Mouse (Mus musculus): ENCODE results near the gene Fam117a. TPM values are rescaled to one million over a fixed set of nuclear protein-coding genes. Genes with fewer than 3 reads are reported as not detected.

Fam117a gene
- polyA plus RNA-seq, 1 experiment from 2014 or later = 2.2 TPM

DNA sequence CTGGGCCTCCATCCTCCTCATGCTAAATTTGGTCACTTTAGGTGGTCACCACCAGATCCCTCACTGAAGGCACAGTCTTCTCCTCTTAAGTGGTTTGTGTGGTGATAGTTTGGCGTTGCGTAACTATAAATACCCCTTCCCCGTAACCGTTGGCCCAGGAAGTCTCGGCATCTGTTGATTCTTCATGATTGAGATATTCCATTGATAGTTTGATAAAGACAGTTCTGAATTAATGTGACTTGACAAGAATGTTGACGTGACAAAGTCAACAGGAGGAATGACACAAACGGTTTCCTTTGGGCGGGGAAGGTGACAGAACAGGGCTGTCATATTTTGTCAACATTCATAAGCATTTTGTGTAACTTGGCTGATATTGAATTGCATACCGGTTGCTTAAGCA lies 16.4 kb downstream of the Fam117a start:
- no peak overlapping the region for H3K4me2 ChIP-seq (ENCODE audit: low read length)

DNA sequence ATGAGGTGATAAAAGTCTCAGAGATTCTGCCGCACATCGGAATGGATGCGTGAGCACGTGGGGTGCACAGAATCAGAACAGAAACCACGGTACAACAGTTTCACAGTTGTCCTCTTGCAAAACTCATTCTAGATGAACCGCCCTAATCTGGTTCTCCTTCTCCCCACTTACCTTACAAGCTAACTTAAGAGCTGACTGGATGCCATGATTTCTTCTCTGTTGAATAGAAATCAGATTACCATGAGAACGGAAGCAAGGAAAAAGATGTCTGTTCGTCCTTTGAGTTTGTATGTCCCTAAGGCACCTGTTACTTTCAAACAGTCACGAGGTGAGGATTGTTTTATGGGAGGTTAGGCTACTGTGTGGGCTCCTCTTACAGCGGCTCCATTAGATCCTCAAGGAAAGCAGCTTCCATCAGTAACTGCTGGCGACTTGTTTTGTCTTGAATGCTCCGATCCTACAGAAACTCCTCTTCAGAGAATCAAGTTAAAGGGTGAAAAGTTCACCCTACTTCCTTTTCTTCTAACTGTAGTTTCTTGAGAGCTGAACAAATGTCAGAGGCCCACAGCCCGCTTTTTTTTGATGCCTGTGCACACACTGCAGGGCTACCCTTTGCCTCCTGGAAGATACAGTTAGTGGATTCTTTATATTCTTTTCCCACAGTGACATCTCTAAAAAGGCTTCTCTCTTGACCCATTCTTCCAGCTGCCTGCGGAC lies 17.6 kb downstream of the Fam117a start:
- H3K9me3 ChIP-seq (replicated peaks; ENCODE audit: control insufficient read depth, low read length, poor library complexity, severe bottlenecking) = no peaks in the 10 kb centered on the region
- no peak for ATAC-seq

More for the DNA sequence above, 16.4 kb downstream of the Fam117a start:
- peaks cover 4% of the 10 kb centered on the region; the same call in 1 of the 2 replicates for H3K4me1 ChIP-seq (ENCODE audit: control insufficient read depth, insufficient read depth, low read length)
- H3K9ac ChIP-seq (ENCODE audit: low read depth, low read length) = no peak overlapping the region
- H3K4me3 ChIP-seq (ENCODE audit: low read depth, low read length) = no peak overlapping the region
- H3K36me3 ChIP-seq (ENCODE audit: control insufficient read depth, insufficient read depth, low read length) = no peaks in the 10 kb centered on the region
- 92% methylated on average over 9 of the region's 9 CpGs for WGBS
- no peak for ATAC-seq
- no peaks in the 10 kb centered on the region for H3K9me3 ChIP-seq (replicated peaks; ENCODE audit: control insufficient read depth, low read length, poor library complexity, severe bottlenecking)
- H3K27me3 ChIP-seq (ENCODE audit: control insufficient read depth, insufficient read depth, low read depth, low read length) = no peaks in the 10 kb centered on the region
- no peak overlapping the region for H3K27ac ChIP-seq (ENCODE audit: low read length)

GRCm38 (mm10) chr11:95354945-95355660 lies 18.3 kb downstream of the Fam117a start:
- no peak overlapping the region for H3K4me2 ChIP-seq (ENCODE audit: low read length)
- H3K27ac ChIP-seq (ENCODE audit: low read length) = no peak overlapping the region
- no peaks in the 10 kb centered on the region for H3K9me3 ChIP-seq (replicated peaks; ENCODE audit: control insufficient read depth, low read length, poor library complexity, severe bottlenecking)
- H3K27me3 ChIP-seq (ENCODE audit: control insufficient read depth, insufficient read depth, low read depth, low read length) = no peaks in the 10 kb centered on the region
- 89% methylated on average over 12 of the region's 12 CpGs for WGBS
- H3K4me3 ChIP-seq (ENCODE audit: low read depth, low read length) = no peak overlapping the region
- no peak overlapping the region for H3K9ac ChIP-seq (ENCODE audit: low read depth, low read length)
- ATAC-seq = no peak
- no peaks in the 10 kb centered on the region for H3K36me3 ChIP-seq (ENCODE audit: control insufficient read depth, insufficient read depth, low read length)
- H3K4me1 ChIP-seq (ENCODE audit: control insufficient read depth, insufficient read depth, low read length) = peaks cover 4% of the 10 kb centered on the region; the same call in 1 of the 2 replicates

More for the DNA sequence above, 17.6 kb downstream of the Fam117a start:
- WGBS = 93% methylated on average over 14 of the region's 14 CpGs
- Histone ChIP-seq H3K4me1 (ENCODE audit: control insufficient read depth, insufficient read depth, low read length) (peaks cover 4% of the 10 kb centered on the region; the same call in 1 of the 2 replicates), H3K9ac (ENCODE audit: low read depth, low read length) (no peak overlapping the region), H3K27me3 (ENCODE audit: control insufficient read depth, insufficient read depth, low read depth, low read length) (no peaks in the 10 kb centered on the region), H3K36me3 (ENCODE audit: control insufficient read depth, insufficient read depth, low read length) (no peaks in the 10 kb centered on the region), H3K27ac (ENCODE audit: low read length) (no peak overlapping the region), H3K4me3 (ENCODE audit: low read depth, low read length) (no peak overlapping the region), H3K4me2 (ENCODE audit: low read length) (no peak overlapping the region)

GRCm38 (mm10) chr11:95355661-95356011 lies 18.8 kb downstream of the Fam117a start:
- no peaks in the 10 kb centered on the region for H3K27me3 ChIP-seq (ENCODE audit: control insufficient read depth, insufficient read depth, low read depth, low read length)

GRCm38 (mm10) chr11:95356039-95356438 lies 19.2 kb downstream of the Fam117a start:
- Histone ChIP-seq H3K36me3 (ENCODE audit: control insufficient read depth, insufficient read depth, low read length) (no peaks in the 10 kb centered on the region), H3K9me3 (replicated peaks; ENCODE audit: control insufficient read depth, low read length, poor library complexity, severe bottlenecking) (no peaks in the 10 kb centered on the region), H3K4me1 (ENCODE audit: control insufficient read depth, insufficient read depth, low read length) (peaks cover 4% of the 10 kb centered on the region; the same call in 1 of the 2 replicates), H3K4me3 (ENCODE audit: low read depth, low read length) (no peak overlapping the region), H3K9ac (ENCODE audit: low read depth, low read length) (no peak overlapping the region), H3K27me3 (ENCODE audit: control insufficient read depth, insufficient read depth, low read depth, low read length) (no peaks in the 10 kb centered on the region), H3K4me2 (ENCODE audit: low read length) (no peak overlapping the region), H3K27ac (ENCODE audit: low read length) (no peak overlapping the region)
- WGBS = 88% methylated on average over 7 of the region's 7 CpGs
- ATAC-seq = no peak

More at GRCm38 (mm10) chr11:95355661-95356011, 18.8 kb downstream of the Fam117a start:
- Histone ChIP-seq H3K27ac (ENCODE audit: low read length) (no peak overlapping the region), H3K4me1 (ENCODE audit: control insufficient read depth, insufficient read depth, low read length) (peaks cover 4% of the 10 kb centered on the region; the same call in 1 of the 2 replicates), H3K9me3 (replicated peaks; ENCODE audit: control insufficient read depth, low read length, poor library complexity, severe bottlenecking) (no peaks in the 10 kb centered on the region), H3K36me3 (ENCODE audit: control insufficient read depth, insufficient read depth, low read length) (no peaks in the 10 kb centered on the region), H3K4me2 (ENCODE audit: low read length) (no peak overlapping the region), H3K4me3 (ENCODE audit: low read depth, low read length) (no peak overlapping the region), H3K9ac (ENCODE audit: low read depth, low read length) (no peak overlapping the region)
- ATAC-seq = no peak
- WGBS = 87% methylated on average over 5 of the region's 5 CpGs

DNA sequence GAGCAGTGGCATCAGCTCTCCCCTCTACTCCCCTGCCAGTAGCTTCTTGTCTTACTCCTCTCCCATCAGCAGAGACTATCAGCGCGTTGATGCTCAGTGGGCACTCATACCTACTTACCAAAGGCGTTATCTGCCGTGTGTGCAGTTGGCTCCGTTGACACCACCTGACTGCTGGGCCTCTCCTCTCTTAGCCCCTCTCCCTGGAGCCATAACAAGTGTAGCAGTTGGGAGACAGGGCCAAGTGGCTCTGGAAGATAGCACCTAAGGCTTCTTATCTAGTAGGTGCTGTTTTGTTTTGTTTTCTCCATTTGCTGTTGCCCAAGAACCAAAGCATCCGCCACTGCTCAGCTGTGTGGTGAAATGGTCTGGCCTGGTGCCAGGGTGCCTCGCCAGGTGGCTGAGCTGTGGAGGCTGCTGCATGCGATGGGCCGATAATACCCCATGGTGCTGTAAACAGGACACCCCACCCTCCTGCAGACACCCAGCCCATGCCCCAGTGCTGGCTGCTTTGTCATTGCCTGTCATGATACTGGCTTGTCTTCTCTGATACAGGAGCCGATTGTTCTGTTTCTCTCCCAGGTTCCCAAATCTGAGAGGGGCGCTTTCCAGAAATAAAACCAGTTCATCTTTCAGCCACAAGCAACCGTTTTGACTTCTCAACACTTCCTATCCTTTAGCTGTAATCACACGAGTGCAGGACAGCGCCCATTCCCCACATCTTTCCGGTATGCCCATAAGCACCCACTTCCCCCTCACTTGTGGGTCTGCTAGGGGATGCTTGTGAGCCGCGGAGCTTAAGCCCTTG lies 19.9 kb downstream of the Fam117a start:
- Histone ChIP-seq H3K9me3 (replicated peaks; ENCODE audit: control insufficient read depth, low read length, poor library complexity, severe bottlenecking) (no peaks in the 10 kb centered on the region), H3K27ac (ENCODE audit: low read length) (no peak overlapping the region), H3K4me1 (ENCODE audit: control insufficient read depth, insufficient read depth, low read length) (peaks cover 4% of the 10 kb centered on the region; the same call in 1 of the 2 replicates), H3K9ac (ENCODE audit: low read depth, low read length) (no peak overlapping the region), H3K27me3 (ENCODE audit: control insufficient read depth, insufficient read depth, low read depth, low read length) (no peaks in the 10 kb centered on the region), H3K36me3 (ENCODE audit: control insufficient read depth, insufficient read depth, low read length) (no peaks in the 10 kb centered on the region), H3K4me3 (ENCODE audit: low read depth, low read length) (no peak overlapping the region), H3K4me2 (ENCODE audit: low read length) (no peak overlapping the region)
- WGBS = 79% methylated on average over 17 of the region's 17 CpGs
- no peak for ATAC-seq

GRCm38 (mm10) chr11:95358263-95358662 lies 21.4 kb downstream of the Fam117a start:
- Histone ChIP-seq H3K4me1 (ENCODE audit: control insufficient read depth, insufficient read depth, low read length) (peaks cover 4% of the 10 kb centered on the region; the same call in 1 of the 2 replicates), H3K9ac (ENCODE audit: low read depth, low read length) (no peak overlapping the region), H3K27ac (ENCODE audit: low read length) (no peak overlapping the region), H3K4me3 (ENCODE audit: low read depth, low read length) (no peak overlapping the region), H3K36me3 (ENCODE audit: control insufficient read depth, insufficient read depth, low read length) (no peaks in the 10 kb centered on the region), H3K4me2 (ENCODE audit: low read length) (no peak overlapping the region), H3K9me3 (replicated peaks; ENCODE audit: control insufficient read depth, low read length, poor library complexity, severe bottlenecking) (no peaks in the 10 kb centered on the region), H3K27me3 (ENCODE audit: control insufficient read depth, insufficient read depth, low read depth, low read length) (no peaks in the 10 kb centered on the region)
- no peak for ATAC-seq
- WGBS = 72% methylated on average over 3 of the region's 3 CpGs

DNA sequence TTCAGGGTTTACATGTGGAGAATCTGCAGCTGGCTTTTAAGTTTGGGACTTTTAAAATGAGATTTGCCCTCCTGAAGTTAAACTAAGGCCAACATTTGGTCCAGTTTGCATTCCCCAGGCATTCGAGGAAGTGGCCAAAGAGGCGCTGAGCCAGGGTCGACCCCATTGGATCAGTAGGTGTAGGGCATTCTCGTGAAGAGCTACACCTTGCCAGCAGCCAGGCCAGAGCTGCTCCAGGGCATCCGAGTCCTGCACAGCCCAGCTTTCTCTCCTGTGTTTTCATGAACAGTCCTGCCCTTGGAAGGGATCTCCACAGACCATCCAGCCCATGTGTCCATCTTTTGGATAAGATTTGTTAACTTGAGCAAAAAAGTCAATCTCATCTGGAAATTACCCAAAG lies 27.6 kb downstream of the Fam117a start:
- H3K4me2 ChIP-seq (ENCODE audit: low read length) = no peak overlapping the region
- no peak for ATAC-seq
- H3K4me3 ChIP-seq (ENCODE audit: low read depth, low read length) = no peak overlapping the region
- no peaks in the 10 kb centered on the region for H3K36me3 ChIP-seq (ENCODE audit: control insufficient read depth, insufficient read depth, low read length)
- WGBS = 90% methylated on average over 5 of the region's 5 CpGs
- no peak overlapping the region for H3K27ac ChIP-seq (ENCODE audit: low read length)
- H3K9ac ChIP-seq (ENCODE audit: low read depth, low read length) = no peak overlapping the region
- H3K9me3 ChIP-seq (replicated peaks; ENCODE audit: control insufficient read depth, low read length, poor library complexity, severe bottlenecking) = no peaks in the 10 kb centered on the region
- H3K27me3 ChIP-seq (ENCODE audit: control insufficient read depth, insufficient read depth, low read depth, low read length) = no peaks in the 10 kb centered on the region
- no peaks in the 10 kb centered on the region for H3K4me1 ChIP-seq (ENCODE audit: control insufficient read depth, insufficient read depth, low read length)
